14 mouse cellular contexts compared by ENCODE assay signal in genomic region chr17:50627658-50628057, GRCm38 (mm10).
DNase-seq lines count a peak whose midpoint lies in the region; ATAC-seq lines count a peak whose summit lies in the region.
"Had no signal": no experiment of that assay in that cellular context is flagged by ENCODE, and none has a peak within 500 bp of the region (broad histone marks: within the 10 kb centered on the region; RNA-seq: fewer than 3 reads in every experiment).

No protein-coding gene starts in this region.

- H3K4me1 ChIP-seq in hindbrain, embryonic 12.5 days: no peaks in the 10 kb centered on the region
- H3K4me1 ChIP-seq in hindbrain, embryonic 11.5 days (replicated peaks; ENCODE audit: control insufficient read depth, insufficient read depth, low read length): no peaks in the 10 kb centered on the region
- H3K4me1 ChIP-seq in neural tube, embryonic 14.5 days (ENCODE audit: control insufficient read depth, insufficient read depth, low read length): 0 out of 2 replicates have a peak, but pooled peaks cover 4% of the 10 kb centered on the region
- H3K4me1 ChIP-seq in neural tube, embryonic 15.5 days: peaks cover 9% of the 10 kb centered on the region
- H3K4me1 ChIP-seq: heart, embryonic 10.5 days; midbrain, embryonic 12.5 days had no signal

- 98% methylated on average over 3 of the region's 3 CpGs for WGBS in hindbrain, embryonic 12.5 days
- 98% methylated on average over 3 of the region's 3 CpGs for WGBS in hindbrain, embryonic 11.5 days
- WGBS in neural tube, embryonic 14.5 days: 89% methylated on average over 3 of the region's 3 CpGs
- WGBS in neural tube, embryonic 15.5 days: 97% methylated on average over 3 of the region's 3 CpGs

- intact Hi-C loops in left cerebral cortex, postnatal 25 days (cut with DNase I): loop anchor here (5.0 kb wide), 2 partner anchors 215 to 335 kb away; partner anchors contain the start of gene Dazl

- H3K4me3 ChIP-seq in hindbrain, embryonic 12.5 days: no peak overlapping the region
- no peak overlapping the region for H3K4me3 ChIP-seq in hindbrain, embryonic 11.5 days (ENCODE audit: low read depth, low read length)
- H3K4me3 ChIP-seq in neural tube, embryonic 14.5 days (ENCODE audit: low read depth, low read length): no peak overlapping the region
- H3K4me3 ChIP-seq in neural tube, embryonic 15.5 days (replicated peaks): no peak overlapping the region
- H3K4me3 ChIP-seq: forebrain, embryonic 10.5 days; heart, embryonic 10.5 days; midbrain, embryonic 12.5 days had no signal

- H3K4me2 ChIP-seq in hindbrain, embryonic 12.5 days (replicated peaks): no peak overlapping the region
- no peak overlapping the region for H3K4me2 ChIP-seq in hindbrain, embryonic 11.5 days (replicated peaks; ENCODE audit: low read depth, low read length)
- H3K4me2 ChIP-seq in neural tube, embryonic 14.5 days (ENCODE audit: low read depth, low read length): no peak overlapping the region
- H3K4me2 ChIP-seq in neural tube, embryonic 15.5 days: no peak overlapping the region
- H3K4me2 ChIP-seq: midbrain, embryonic 12.5 days had no signal

- DNase-seq in hindbrain, embryonic 11.5 days (ENCODE audit: low spot score): no peak
- DNase-seq in left cerebral cortex, postnatal 25 days (ENCODE audit: low spot score in 2 of 2): no peak
- DNase-seq in embryo, embryonic 11 days: no peak
- no peak for DNase-seq in kidney, postnatal 25 days
- DNase-seq: kidney, adult 8-10 months; layer of hippocampus, postnatal 36 days had no signal

- no peaks in the 10 kb centered on the region for H3K9me3 ChIP-seq in hindbrain, embryonic 12.5 days (replicated peaks)
- no peaks in the 10 kb centered on the region for H3K9me3 ChIP-seq in hindbrain, embryonic 11.5 days (ENCODE audit: control insufficient read depth, low read length)
- H3K9me3 ChIP-seq in neural tube, embryonic 14.5 days (ENCODE audit: control insufficient read depth, low read length): no peaks in the 10 kb centered on the region
- H3K9me3 ChIP-seq in neural tube, embryonic 15.5 days (replicated peaks): no peaks in the 10 kb centered on the region
- H3K9me3 ChIP-seq: forebrain, embryonic 10.5 days; heart, embryonic 10.5 days; midbrain, embryonic 12.5 days had no signal

- no peak overlapping the region for H3K27ac ChIP-seq in hindbrain, embryonic 12.5 days
- H3K27ac ChIP-seq in hindbrain, embryonic 11.5 days (ENCODE audit: low read depth, low read length): no peak overlapping the region
- no peak overlapping the region for H3K27ac ChIP-seq in neural tube, embryonic 14.5 days (ENCODE audit: low read depth, low read length)
- H3K27ac ChIP-seq in neural tube, embryonic 15.5 days (replicated peaks): no peak overlapping the region
- H3K27ac ChIP-seq: forebrain, embryonic 10.5 days; heart, embryonic 10.5 days; midbrain, embryonic 12.5 days had no signal

- ATAC-seq in hindbrain, embryonic 12.5 days (ENCODE audit: low FRiP score): 0 out of 2 replicates have a peak, but pooled peaks have one; percentile 32
- ATAC-seq in hindbrain, embryonic 11.5 days (ENCODE audit: low FRiP score): no peak
- ATAC-seq in neural tube, embryonic 14.5 days (ENCODE audit: low read depth): peak; percentile 41; the same call in 1 of the 2 replicates
- no peak for ATAC-seq in neural tube, embryonic 15.5 days (ENCODE audit: low FRiP score)
- ATAC-seq in inflammation-experienced regulatory T-cells, adult 6 months: peak; percentile 38

- no peak overlapping the region for H3K9ac ChIP-seq in hindbrain, embryonic 12.5 days
- H3K9ac ChIP-seq in hindbrain, embryonic 11.5 days (ENCODE audit: low read depth, low read length): no peak overlapping the region
- H3K9ac ChIP-seq in neural tube, embryonic 14.5 days (replicated peaks; ENCODE audit: low read depth, low read length): no peak overlapping the region
- no peak overlapping the region for H3K9ac ChIP-seq in neural tube, embryonic 15.5 days (replicated peaks)
- H3K9ac ChIP-seq: midbrain, embryonic 12.5 days had no signal

- no peaks in the 10 kb centered on the region for H3K36me3 ChIP-seq in hindbrain, embryonic 12.5 days
- no peaks in the 10 kb centered on the region for H3K36me3 ChIP-seq in hindbrain, embryonic 11.5 days (ENCODE audit: control insufficient read depth, insufficient read depth, low read length)
- H3K36me3 ChIP-seq in neural tube, embryonic 14.5 days (ENCODE audit: control insufficient read depth, insufficient read depth, low read length): no peaks in the 10 kb centered on the region
- no peaks in the 10 kb centered on the region for H3K36me3 ChIP-seq in neural tube, embryonic 15.5 days
- H3K36me3 ChIP-seq: forebrain, embryonic 10.5 days; heart, embryonic 10.5 days; midbrain, embryonic 12.5 days had no signal

- no peaks in the 10 kb centered on the region for H3K27me3 ChIP-seq in hindbrain, embryonic 12.5 days
- H3K27me3 ChIP-seq in hindbrain, embryonic 11.5 days (ENCODE audit: control insufficient read depth, insufficient read depth, low read length): no peaks in the 10 kb centered on the region
- no peaks in the 10 kb centered on the region for H3K27me3 ChIP-seq in neural tube, embryonic 14.5 days (ENCODE audit: control insufficient read depth, insufficient read depth, low read length)
- H3K27me3 ChIP-seq in neural tube, embryonic 15.5 days (replicated peaks): no peaks in the 10 kb centered on the region
- H3K27me3 ChIP-seq: CH12.LX; midbrain, embryonic 12.5 days had no signal

Comparison
In these comparisons a context has a peak if more than half of its experiments do, and no peak if none do; other contexts are left out.
1. ATAC-seq: peak in hindbrain, embryonic 12.5 days (single experiment), neural tube, embryonic 14.5 days (single experiment) and inflammation-experienced regulatory T-cells, adult 6 months (single experiment); none in hindbrain, embryonic 11.5 days (single experiment) and neural tube, embryonic 15.5 days (single experiment).